8 mouse cellular contexts compared by ENCODE assay signal in the genomic region with DNA sequence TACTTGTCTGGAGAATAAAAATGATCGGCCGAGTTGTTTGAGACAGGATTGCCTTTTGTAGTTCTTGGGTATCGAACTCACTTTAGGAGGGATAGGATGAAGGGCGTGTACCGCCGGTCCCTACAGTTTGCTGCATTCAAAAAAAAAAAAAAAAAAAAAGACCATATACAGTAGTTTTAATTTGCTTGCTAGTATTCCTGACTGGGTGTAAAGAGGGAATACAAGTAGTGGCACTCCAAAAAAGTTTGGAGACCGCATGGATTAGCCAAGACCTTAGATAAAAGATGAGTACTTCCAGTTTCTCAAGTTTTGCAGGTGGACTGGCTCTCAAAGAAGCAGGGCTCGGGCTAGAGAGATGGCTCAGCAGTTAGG. TPM values are rescaled to one million over a fixed set of nuclear protein-coding genes. Genes with fewer than 3 reads are reported as not detected.
DNase-seq lines count a peak whose midpoint lies in the region; ATAC-seq lines count a peak whose summit lies in the region.

No protein-coding gene starts in this region.

- H3K27ac ChIP-seq in kidney, embryonic 16.5 days (ENCODE audit: low read length) = peak overlapping the region; percentile 86
- peak overlapping the region; percentile 92 for H3K27ac ChIP-seq in embryonic facial prominence, embryonic 10.5 days (replicated peaks)
- H3K27ac ChIP-seq in hindbrain, embryonic 16.5 days (ENCODE audit: low read depth, low read length) = no peak overlapping the region
- no peak overlapping the region for H3K27ac ChIP-seq in midbrain, embryonic 16.5 days (ENCODE audit: low read length)

- peak overlapping the region; percentile 92 for H3K9ac ChIP-seq in kidney, embryonic 16.5 days (replicated peaks; ENCODE audit: low read length)
- peak overlapping the region; percentile 79 for H3K9ac ChIP-seq in hindbrain, embryonic 16.5 days (ENCODE audit: low read depth, low read length)
- peak overlapping the region; percentile 75 for H3K9ac ChIP-seq in midbrain, embryonic 16.5 days (ENCODE audit: low read depth, low read length)

- H3K36me3 ChIP-seq in kidney, embryonic 16.5 days (ENCODE audit: insufficient read depth, low read length) = peaks cover 32% of the 10 kb centered on the region
- H3K36me3 ChIP-seq in embryonic facial prominence, embryonic 10.5 days (replicated peaks) = peaks cover 44% of the 10 kb centered on the region
- H3K36me3 ChIP-seq in hindbrain, embryonic 16.5 days (ENCODE audit: control insufficient read depth, insufficient read depth, low read length) = peaks cover 16% of the 10 kb centered on the region; the same call in 1 of the 2 replicates
- peaks cover 18% of the 10 kb centered on the region; the same call in 1 of the 2 replicates for H3K36me3 ChIP-seq in midbrain, embryonic 16.5 days (ENCODE audit: control insufficient read depth, insufficient read depth, low read length)

- no peak for DNase-seq in kidney, postnatal 25 days
- DNase-seq in embryonic facial prominence, embryonic 10.5 days (ENCODE audit: low spot score) = no peak
- no peak for DNase-seq in right cerebral cortex, adult 2 months (ENCODE audit: low spot score in 2 of 2)
- DNase-seq in c-Kit-positive CD71-positive TER-119-positive erythroid progenitor cells, embryonic 14.5 days (ENCODE audit: low spot score) = no peak

- H3K4me2 ChIP-seq in kidney, embryonic 16.5 days (replicated peaks; ENCODE audit: low read depth, low read length) = peak overlapping the region; percentile 74
- H3K4me2 ChIP-seq in hindbrain, embryonic 16.5 days (ENCODE audit: low read length) = peak overlapping the region; percentile 84
- peak overlapping the region; percentile 92 for H3K4me2 ChIP-seq in midbrain, embryonic 16.5 days (ENCODE audit: low read length)

- no peaks in the 10 kb centered on the region for H3K27me3 ChIP-seq in kidney, embryonic 16.5 days (ENCODE audit: insufficient read depth, low read length)
- no peaks in the 10 kb centered on the region for H3K27me3 ChIP-seq in embryonic facial prominence, embryonic 10.5 days (replicated peaks; ENCODE audit: low read depth, poor library complexity, severe bottlenecking)
- no peaks in the 10 kb centered on the region for H3K27me3 ChIP-seq in hindbrain, embryonic 16.5 days (replicated peaks; ENCODE audit: control insufficient read depth, insufficient read depth, low read length)
- H3K27me3 ChIP-seq in midbrain, embryonic 16.5 days (ENCODE audit: control insufficient read depth, insufficient read depth, low read depth, low read length) = no peaks in the 10 kb centered on the region

- peak overlapping the region; percentile 96 for H3K4me3 ChIP-seq in kidney, embryonic 16.5 days (ENCODE audit: low read length)
- peak overlapping the region; percentile 99 for H3K4me3 ChIP-seq in embryonic facial prominence, embryonic 10.5 days
- H3K4me3 ChIP-seq in hindbrain, embryonic 16.5 days (ENCODE audit: low read length) = peak overlapping the region; percentile 61
- H3K4me3 ChIP-seq in midbrain, embryonic 16.5 days (ENCODE audit: low read depth, low read length) = peak overlapping the region; percentile 97

- peaks cover 16% of the 10 kb centered on the region for H3K4me1 ChIP-seq in kidney, embryonic 16.5 days (ENCODE audit: insufficient read depth, low read length)
- H3K4me1 ChIP-seq in embryonic facial prominence, embryonic 10.5 days = peaks cover 18% of the 10 kb centered on the region
- H3K4me1 ChIP-seq in hindbrain, embryonic 16.5 days (ENCODE audit: control insufficient read depth, insufficient read depth, low read depth, low read length) = peaks cover 11% of the 10 kb centered on the region
- H3K4me1 ChIP-seq in midbrain, embryonic 16.5 days (ENCODE audit: control insufficient read depth, insufficient read depth, low read length) = peaks cover 17% of the 10 kb centered on the region

- no peaks in the 10 kb centered on the region for H3K9me3 ChIP-seq in kidney, embryonic 16.5 days (ENCODE audit: low read length)
- no peaks in the 10 kb centered on the region for H3K9me3 ChIP-seq in embryonic facial prominence, embryonic 10.5 days
- no peaks in the 10 kb centered on the region for H3K9me3 ChIP-seq in hindbrain, embryonic 16.5 days (ENCODE audit: control insufficient read depth, low read length)
- no peaks in the 10 kb centered on the region for H3K9me3 ChIP-seq in midbrain, embryonic 16.5 days (replicated peaks; ENCODE audit: control insufficient read depth, low read length, poor library complexity, severe bottlenecking)

- 10% methylated on average over 8 of the region's 8 CpGs for WGBS in kidney, embryonic 16.5 days
- 13% methylated on average over 8 of the region's 8 CpGs for WGBS in embryonic facial prominence, embryonic 10.5 days
- 16% methylated on average over 8 of the region's 8 CpGs for WGBS in hindbrain, embryonic 16.5 days
- WGBS in midbrain, embryonic 16.5 days = 17% methylated on average over 8 of the region's 8 CpGs

- ATAC-seq in kidney, embryonic 16.5 days (ENCODE audit: low FRiP score, low TSS enrichment) = no peak
- no peak for ATAC-seq in hindbrain, embryonic 16.5 days
- no peak for ATAC-seq in midbrain, embryonic 16.5 days
- ATAC-seq in erythroid progenitor cell, adult 5-6 weeks (replicated peaks; ENCODE audit: low FRiP score, poor library complexity, severe bottlenecking) = no peak

RNA-seq across cellular contexts. Expression of gene Tmed2, which starts 1.1 kb away (rescaled TPM):
- polyA plus RNA-seq in kidney, embryonic 16.5 days (2015; fragmentation: Nextera tagmentation; extraction: Ambion mirVana) = 537 and 602 TPM in 2 replicates
- 453 and 454 TPM in 2 replicates for polyA plus RNA-seq in embryonic facial prominence, embryonic 10.5 days (2016; fragmentation: Nextera tagmentation; extraction: Ambion mirVana)
- polyA plus RNA-seq in hindbrain, embryonic 16.5 days (2015; fragmentation: Nextera tagmentation; extraction: Ambion mirVana) = 342 and 347 TPM in 2 replicates
- 340 and 348 TPM in 2 replicates for polyA plus RNA-seq in midbrain, embryonic 16.5 days (2015; fragmentation: Nextera tagmentation; extraction: Ambion mirVana)
- total RNA-seq in erythroid progenitor cell, adult 5-6 weeks (2015; ENCODE audit: low replicate concordance) = 454 and 638 TPM in 2 replicates
- total RNA-seq in erythroid progenitor cell, adult 5-6 weeks (2017; ENCODE audit: low replicate concordance) = 524 and 584 TPM in 2 replicates

RNA-seq across cellular contexts. Expression of gene Rilpl1, which starts 10.4 kb away (rescaled TPM):
- polyA plus RNA-seq in kidney, embryonic 16.5 days (2015; fragmentation: Nextera tagmentation; extraction: Ambion mirVana) = 21.7 and 21.9 TPM in 2 replicates
- 23.1 and 26.4 TPM in 2 replicates for polyA plus RNA-seq in embryonic facial prominence, embryonic 10.5 days (2016; fragmentation: Nextera tagmentation; extraction: Ambion mirVana)
- polyA plus RNA-seq in hindbrain, embryonic 16.5 days (2015; fragmentation: Nextera tagmentation; extraction: Ambion mirVana) = 13.9 and 14.5 TPM in 2 replicates
- polyA plus RNA-seq in midbrain, embryonic 16.5 days (2015; fragmentation: Nextera tagmentation; extraction: Ambion mirVana) = 10.6 and 11.7 TPM in 2 replicates
- not detected in 2 replicates for total RNA-seq in erythroid progenitor cell, adult 5-6 weeks (2015; ENCODE audit: low replicate concordance)
- not detected in 2 replicates for total RNA-seq in erythroid progenitor cell, adult 5-6 weeks (2017; ENCODE audit: low replicate concordance)

RNA-seq across cellular contexts. Expression of gene Ddx55, which starts 11.1 kb away (rescaled TPM):
- 13.9 and 17.2 TPM in 2 replicates for polyA plus RNA-seq in kidney, embryonic 16.5 days (2015; fragmentation: Nextera tagmentation; extraction: Ambion mirVana)
- polyA plus RNA-seq in embryonic facial prominence, embryonic 10.5 days (2016; fragmentation: Nextera tagmentation; extraction: Ambion mirVana) = 16.7 and 18.2 TPM in 2 replicates
- polyA plus RNA-seq in hindbrain, embryonic 16.5 days (2015; fragmentation: Nextera tagmentation; extraction: Ambion mirVana) = 25.1 TPM in 2 replicates
- polyA plus RNA-seq in midbrain, embryonic 16.5 days (2015; fragmentation: Nextera tagmentation; extraction: Ambion mirVana) = 25.7 and 27.8 TPM in 2 replicates
- total RNA-seq in erythroid progenitor cell, adult 5-6 weeks (2015; ENCODE audit: low replicate concordance) = 5.8 and 9.6 TPM in 2 replicates
- total RNA-seq in erythroid progenitor cell, adult 5-6 weeks (2017; ENCODE audit: low replicate concordance) = 5.0 and 10.5 TPM in 2 replicates

RNA-seq across cellular contexts. Expression of gene Eif2b1, which starts 37.3 kb away (rescaled TPM):
- 73.4 and 76.1 TPM in 2 replicates for polyA plus RNA-seq in kidney, embryonic 16.5 days (2015; fragmentation: Nextera tagmentation; extraction: Ambion mirVana)
- polyA plus RNA-seq in embryonic facial prominence, embryonic 10.5 days (2016; fragmentation: Nextera tagmentation; extraction: Ambion mirVana) = 83.7 and 88.2 TPM in 2 replicates
- polyA plus RNA-seq in hindbrain, embryonic 16.5 days (2015; fragmentation: Nextera tagmentation; extraction: Ambion mirVana) = 64.1 and 66.3 TPM in 2 replicates
- polyA plus RNA-seq in midbrain, embryonic 16.5 days (2015; fragmentation: Nextera tagmentation; extraction: Ambion mirVana) = 62.1 and 63.6 TPM in 2 replicates
- 17.7 and 21.0 TPM in 2 replicates for total RNA-seq in erythroid progenitor cell, adult 5-6 weeks (2015; ENCODE audit: low replicate concordance)
- 7.8 and 15.2 TPM in 2 replicates for total RNA-seq in erythroid progenitor cell, adult 5-6 weeks (2017; ENCODE audit: low replicate concordance)

RNA-seq across cellular contexts. Expression of gene Gtf2h3, which starts 37.4 kb away (rescaled TPM):
- polyA plus RNA-seq in kidney, embryonic 16.5 days (2015; fragmentation: Nextera tagmentation; extraction: Ambion mirVana) = 67.9 and 73.8 TPM in 2 replicates
- polyA plus RNA-seq in embryonic facial prominence, embryonic 10.5 days (2016; fragmentation: Nextera tagmentation; extraction: Ambion mirVana) = 114 TPM in 2 replicates
- polyA plus RNA-seq in hindbrain, embryonic 16.5 days (2015; fragmentation: Nextera tagmentation; extraction: Ambion mirVana) = 36.3 and 40.2 TPM in 2 replicates
- polyA plus RNA-seq in midbrain, embryonic 16.5 days (2015; fragmentation: Nextera tagmentation; extraction: Ambion mirVana) = 46.6 and 48.6 TPM in 2 replicates
- total RNA-seq in erythroid progenitor cell, adult 5-6 weeks (2015; ENCODE audit: low replicate concordance) = 6.1 and 20.5 TPM in 2 replicates
- 4.7 and 16.6 TPM in 2 replicates for total RNA-seq in erythroid progenitor cell, adult 5-6 weeks (2017; ENCODE audit: low replicate concordance)

Comparison
In these comparisons a context has a peak if more than half of its experiments do, and no peak if none do; other contexts are left out.
1. H3K27ac ChIP-seq: peak in kidney, embryonic 16.5 days (single experiment) and embryonic facial prominence, embryonic 10.5 days (single experiment); none in hindbrain, embryonic 16.5 days (single experiment) and midbrain, embryonic 16.5 days (single experiment).
2. Peak in every context shown above with its lines, with median percentiles within 50 percentile points of each other: H3K4me2 ChIP-seq, H3K4me3 ChIP-seq and H3K9ac ChIP-seq.